Mouse (Mus musculus) cerebellum, adult 2 months (tissue): ENCODE data around the gene Adgrg6.

Experiments
- CTCF ChIP-seq: fragments of 200-500 bp; IDR thresholded peaks from 2 replicates; pipeline ENCODE4 v1.5.1; 2011; ENCODE audit warnings: low read depth, mild to moderate bottlenecking, control low read depth, low read length, moderate library complexity, borderline replicate concordance; ENCODE audit not compliant: insufficient read depth
- POLR2A ChIP-seq: fragments of 200-500 bp; IDR thresholded peaks from 2 replicates; pipeline ENCODE4 v1.6.1; 2011; ENCODE audit warnings: low read length, control low read depth, borderline replicate concordance; ENCODE audit not compliant: insufficient read depth

GRCm38 (mm10) chr10:14571143-14571542 lies 25.7 kb upstream of the Adgrg6 start:
- TF ChIP-seq CTCF (no peak), POLR2A (no peak)
